Mouse (Mus musculus): ENCODE data around the gene Lrrc74a.

Gene Lrrc74a

GRCm38 (mm10) chr12:86786149-86787019 lies 52.2 kb downstream of the Lrrc74a start:
- DNase-seq = no peak

GRCm38 (mm10) chr12:86787020-86787553 lies 52.9 kb downstream of the Lrrc74a start:
- no peak for DNase-seq

GRCm38 (mm10) chr12:86790100-86790848 lies 56.1 kb downstream of the Lrrc74a start:
- no peak for DNase-seq

- DNase-seq = no peak
Measured at GRCm38 (mm10) chr12:86790849-86791127, 56.6 kb downstream of the Lrrc74a start.

GRCm38 (mm10) chr12:86791987-86792386 lies 57.8 kb downstream of the Lrrc74a start:
- DNase-seq = no peak

- no peak for DNase-seq
Measured at GRCm38 (mm10) chr12:86793830-86794229, 59.7 kb downstream of the Lrrc74a start.

- no peak for DNase-seq
Measured at GRCm38 (mm10) chr12:86794331-86794730, 60.2 kb downstream of the Lrrc74a start.

GRCm38 (mm10) chr12:86795076-86795837 lies 61.1 kb downstream of the Lrrc74a start:
- DNase-seq = no peak

- peak; percentile 82 for DNase-seq
Measured at GRCm38 (mm10) chr12:86795838-86796232, 61.7 kb downstream of the Lrrc74a start.

GRCm38 (mm10) chr12:86796351-86796750 lies 62.2 kb downstream of the Lrrc74a start:
- no peak for DNase-seq

- no peak for DNase-seq
Measured at GRCm38 (mm10) chr12:86797771-86798170, 63.6 kb downstream of the Lrrc74a start.

GRCm38 (mm10) chr12:86798773-86799540 lies 64.8 kb downstream of the Lrrc74a start:
- DNase-seq = peak; percentile 88

- no peak for DNase-seq
Measured at GRCm38 (mm10) chr12:86799786-86800185, 65.6 kb downstream of the Lrrc74a start.

- no peak for DNase-seq
Measured at GRCm38 (mm10) chr12:86800336-86800735, 66.2 kb downstream of the Lrrc74a start.

- no peak for DNase-seq
Measured at GRCm38 (mm10) chr12:86800765-86801147, 66.6 kb downstream of the Lrrc74a start.

- DNase-seq = peak; percentile 93
Measured at GRCm38 (mm10) chr12:86801148-86802004, 67.2 kb downstream of the Lrrc74a start.

GRCm38 (mm10) chr12:86802005-86802671 lies 68.0 kb downstream of the Lrrc74a start:
- DNase-seq = no peak

GRCm38 (mm10) chr12:86802899-86803298 lies 68.7 kb downstream of the Lrrc74a start:
- no peak for DNase-seq

GRCm38 (mm10) chr12:86803651-86804307 lies 69.6 kb downstream of the Lrrc74a start:
- DNase-seq = no peak

GRCm38 (mm10) chr12:86804308-86804700 lies 70.1 kb downstream of the Lrrc74a start:
- no peak for DNase-seq
